Mouse (Mus musculus) kidney, embryonic 15.5 days (tissue): Measurements from ENCODE around the gene Slc39a11. TPM values are rescaled to one million over a fixed set of nuclear protein-coding genes. Genes with fewer than 3 reads are reported as not detected.
A peak's percentile ranks its signal among the peaks of the same experiment; 100 is the strongest.

Experiments used
- ATAC-seq: fragments of 200-750 bp; cut with Nextera tagmentation; replicated peaks from 2 replicates; pipeline ENCODE4 v1.8.0; 2017; ENCODE audit warnings: moderate TSS enrichment; ENCODE audit not compliant: low FRiP score
- H3K27ac ChIP-seq: fragments of 300-500 bp; sonication (generic); 2 replicates; pipeline ENCODE4 v1.5.1; 2015; ENCODE audit warnings: mild to moderate bottlenecking, inconsistent platforms
- H3K27me3 ChIP-seq: fragments of 300-500 bp; sonication (generic); 2 replicates; pipeline ENCODE4 v1.6.1; 2015; ENCODE audit warnings: inconsistent platforms
- H3K36me3 ChIP-seq: fragments of 300-500 bp; sonication (generic); 2 replicates; pipeline ENCODE4 v1.6.1; 2015; ENCODE audit warnings: inconsistent platforms
- H3K4me1 ChIP-seq: fragments of 300-500 bp; sonication (generic); 2 replicates; pipeline ENCODE4 v1.6.1; 2015; ENCODE audit warnings: inconsistent platforms
- H3K4me2 ChIP-seq: fragments of 300-500 bp; sonication (generic); 2 replicates; pipeline ENCODE4 v1.6.1; 2015; ENCODE audit warnings: moderate library complexity, mild to moderate bottlenecking, inconsistent platforms
- H3K4me3 ChIP-seq: fragments of 300-500 bp; sonication (generic); replicated peaks from 2 replicates; pipeline ENCODE4 v1.5.1; 2015; ENCODE audit warnings: mild to moderate bottlenecking, inconsistent platforms
- H3K9ac ChIP-seq: fragments of 300-500 bp; sonication (generic); 2 replicates; pipeline ENCODE4 v1.6.1; 2015; ENCODE audit warnings: mild to moderate bottlenecking, inconsistent platforms
- H3K9me3 ChIP-seq: fragments of 300-500 bp; sonication (generic); replicated peaks from 2 replicates; pipeline ENCODE4 v1.6.1; 2016; ENCODE audit warnings: inconsistent platforms
- WGBS: fragments of 180-500 bp; shearing (Covaris S2); methylation state at CpG from one replicate; pipeline ENCODE4 v1.1.7; 2015; ENCODE audit warnings: mixed read lengths; 5-methylcytosine and 5-hydroxymethylcytosine counted together
- polyA plus RNA-seq: library from polyadenylated mRNA; unstranded; fragments of >200 nt; fragmentation: Nextera tagmentation; extraction: Ambion mirVana; gene quantifications from 2 replicates; pipeline ENCODE4 v1.2.1, GENCODE M21; 2015

Gene Slc39a11
- polyA plus RNA-seq, 1 experiment from 2014 or later: 22.2 TPM

DNA sequence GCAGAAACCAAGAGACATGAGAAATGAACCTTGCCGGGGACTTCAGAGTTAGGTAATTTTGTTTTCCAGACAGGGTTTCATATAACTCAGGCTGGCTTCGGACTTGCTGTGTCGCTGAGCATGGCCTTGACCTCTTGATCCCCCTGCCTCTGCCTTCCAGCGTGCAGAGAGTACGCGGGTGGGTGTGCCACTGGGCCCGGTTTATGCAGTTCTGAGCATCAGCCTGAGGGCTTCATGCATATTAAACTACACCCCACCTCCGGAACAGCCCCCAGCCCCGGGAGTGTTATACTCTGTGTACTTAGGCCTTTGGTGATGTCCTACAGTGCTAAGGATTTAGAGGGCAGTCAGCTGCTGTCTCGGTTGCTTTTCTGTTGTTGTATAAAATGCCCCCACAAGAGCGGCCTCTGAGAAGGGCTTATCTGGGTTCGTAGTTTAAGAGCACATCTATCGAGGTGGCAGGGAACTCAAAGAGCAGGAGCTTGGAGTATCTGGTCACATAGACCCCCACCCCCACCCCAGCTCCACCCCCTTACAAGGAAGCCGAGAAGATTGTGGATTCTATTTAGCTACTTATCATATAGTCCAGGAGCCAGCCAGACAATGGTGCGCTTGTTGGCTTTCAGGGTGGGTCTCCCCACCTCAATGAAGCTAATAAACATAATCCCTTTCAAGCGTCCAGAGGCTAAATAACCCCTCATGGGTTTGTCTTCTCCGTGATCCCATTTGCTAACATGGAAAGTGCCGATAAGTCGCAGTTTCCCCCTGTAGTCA, 283.4 kb downstream of the Slc39a11 start:
- Histone ChIP-seq H3K9me3 (no peaks in the 10 kb centered on the region), H3K4me3 (no peak overlapping the region), H3K27ac (peak overlapping the region; percentile 28; the same call in 1 of the 2 replicates), H3K4me2 (no peak overlapping the region), H3K36me3 (no peaks in the 10 kb centered on the region), H3K9ac (no peak overlapping the region), H3K27me3 (0 out of 2 replicates have a peak, but pooled peaks cover 10% of the 10 kb centered on the region), H3K4me1 (peaks cover 29% of the 10 kb centered on the region)
- 48% methylated on average over 19 of the region's 19 CpGs for WGBS
- ATAC-seq: peak; percentile 63; the same call in 1 of the 2 replicates

DNA sequence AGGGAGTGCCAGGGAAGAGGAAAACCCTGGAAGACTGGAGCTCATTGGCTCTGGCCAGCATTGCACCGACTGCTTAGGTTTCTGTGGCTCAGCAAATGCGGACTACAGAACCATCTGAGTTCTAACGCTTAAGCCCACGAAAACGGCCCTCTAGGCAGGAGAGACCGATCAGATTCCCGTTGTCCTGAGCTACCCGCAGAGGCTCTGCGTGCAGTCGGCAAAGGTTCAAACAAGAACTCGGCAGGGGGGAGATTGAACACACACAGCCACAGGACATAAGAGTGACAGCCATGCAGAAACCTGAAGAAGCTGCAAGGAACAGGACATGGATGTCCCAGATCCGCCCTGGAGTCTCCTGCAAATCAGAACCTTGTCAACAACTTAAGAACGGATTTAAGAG, 286.1 kb downstream of the Slc39a11 start:
- 67% methylated on average over 13 of the region's 13 CpGs for WGBS
- H3K4me1 ChIP-seq: peaks cover 24% of the 10 kb centered on the region
- H3K27ac ChIP-seq: no peak overlapping the region
- H3K36me3 ChIP-seq: no peaks in the 10 kb centered on the region
- H3K9me3 ChIP-seq: no peaks in the 10 kb centered on the region
- 0 out of 2 replicates have a peak, but pooled peaks cover 6% of the 10 kb centered on the region for H3K27me3 ChIP-seq
- no peak overlapping the region for H3K4me3 ChIP-seq
- ATAC-seq: no peak
- H3K4me2 ChIP-seq: no peak overlapping the region
- H3K9ac ChIP-seq: no peak overlapping the region

DNA sequence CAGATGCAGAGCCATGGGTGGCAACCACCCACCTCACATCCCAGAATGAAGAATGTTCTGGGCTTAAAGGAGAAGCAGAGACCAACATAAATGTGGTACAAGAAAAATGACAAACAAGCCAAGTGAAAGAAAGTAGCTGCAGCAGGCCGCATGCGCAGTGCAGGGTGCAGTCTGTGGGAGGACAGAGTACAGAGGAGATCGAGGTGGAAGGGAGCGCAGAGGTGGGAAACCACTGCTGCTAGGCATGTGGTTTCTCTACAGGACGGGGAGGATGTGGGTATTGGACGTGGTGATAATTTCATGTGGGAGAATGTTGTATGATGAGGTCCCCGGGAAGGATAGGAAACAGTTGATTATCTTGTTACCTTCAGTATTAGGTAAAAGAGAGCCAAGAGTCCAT, 287.3 kb downstream of the Slc39a11 start:
- H3K27ac ChIP-seq: no peak overlapping the region
- 0 out of 2 replicates have a peak, but pooled peaks cover 6% of the 10 kb centered on the region for H3K27me3 ChIP-seq
- H3K4me3 ChIP-seq: no peak overlapping the region
- no peak overlapping the region for H3K4me2 ChIP-seq
- no peaks in the 10 kb centered on the region for H3K36me3 ChIP-seq
- no peaks in the 10 kb centered on the region for H3K9me3 ChIP-seq
- H3K4me1 ChIP-seq: peaks cover 17% of the 10 kb centered on the region
- no peak for ATAC-seq
- 86% methylated on average over 7 of the region's 7 CpGs for WGBS
- no peak overlapping the region for H3K9ac ChIP-seq

DNA sequence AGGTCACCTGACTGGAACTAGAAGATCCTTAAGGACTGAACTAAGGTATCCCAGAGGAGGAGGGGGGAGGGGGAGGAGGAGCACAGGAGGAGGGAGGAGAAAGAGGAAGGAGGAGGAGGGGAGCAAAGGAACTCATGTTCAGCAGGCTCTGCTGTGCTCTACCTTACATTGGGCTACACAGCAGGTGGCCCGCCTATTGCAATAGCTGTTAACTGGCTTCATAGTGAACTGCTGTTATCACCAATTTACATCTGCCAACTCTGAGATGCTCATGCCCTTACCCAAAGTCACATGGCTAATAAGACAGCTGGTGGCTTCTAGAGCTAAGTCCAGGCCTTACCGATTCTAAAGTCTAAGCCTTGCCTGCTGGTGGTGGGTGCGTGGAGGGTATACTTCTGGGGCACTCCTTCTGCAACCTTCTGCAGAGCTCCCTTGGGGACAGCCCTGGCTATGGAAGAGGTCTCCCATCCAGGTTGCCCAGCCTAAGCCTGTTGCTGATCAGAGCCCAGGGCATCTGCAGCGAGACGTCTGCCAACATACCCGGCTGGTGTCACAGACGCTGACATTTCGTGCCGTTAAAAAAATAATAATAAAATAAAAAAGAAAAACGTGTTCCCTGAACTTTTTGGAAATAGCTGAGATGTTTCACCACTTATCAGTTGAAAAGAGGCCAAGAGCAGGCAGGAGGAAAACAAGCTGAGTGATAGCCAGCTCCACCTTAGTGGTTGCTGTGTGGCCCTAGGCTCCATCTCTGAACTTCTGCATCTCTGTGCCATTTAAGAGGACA, 289.6 kb downstream of the Slc39a11 start:
- Histone ChIP-seq H3K9me3 (no peaks in the 10 kb centered on the region), H3K27ac (no peak overlapping the region), H3K9ac (no peak overlapping the region), H3K4me3 (no peak overlapping the region), H3K4me2 (no peak overlapping the region), H3K36me3 (no peaks in the 10 kb centered on the region), H3K4me1 (no peaks in the 10 kb centered on the region), H3K27me3 (no peaks in the 10 kb centered on the region)
- ATAC-seq: no peak
- WGBS: 88% methylated on average over 10 of the region's 10 CpGs

DNA sequence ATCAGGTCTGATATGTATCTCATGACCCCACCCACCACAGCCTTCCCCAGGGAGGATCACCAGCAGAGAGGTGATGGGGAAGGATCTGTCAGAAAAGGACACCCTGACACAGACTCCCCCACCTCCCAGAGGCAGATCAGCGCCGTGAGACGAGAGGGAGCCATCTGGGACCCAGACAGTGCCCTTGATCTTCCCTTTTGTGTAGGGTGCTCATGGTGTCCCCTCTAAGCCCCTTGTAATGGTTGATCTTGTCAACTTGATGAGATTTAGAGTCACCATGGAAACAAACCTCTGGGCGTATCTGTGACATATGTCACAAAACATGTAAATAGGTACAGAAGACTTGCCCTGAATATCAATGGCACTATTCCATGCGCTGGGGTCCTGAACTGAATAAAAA, 293.9 kb downstream of the Slc39a11 start:
- Histone ChIP-seq H3K36me3 (no peaks in the 10 kb centered on the region), H3K4me3 (no peak overlapping the region), H3K9ac (no peak overlapping the region), H3K27ac (no peak overlapping the region), H3K27me3 (no peaks in the 10 kb centered on the region), H3K4me1 (no peaks in the 10 kb centered on the region), H3K4me2 (no peak overlapping the region), H3K9me3 (no peaks in the 10 kb centered on the region)
- ATAC-seq: no peak
- WGBS: 85% methylated on average over 5 of the region's 5 CpGs

DNA sequence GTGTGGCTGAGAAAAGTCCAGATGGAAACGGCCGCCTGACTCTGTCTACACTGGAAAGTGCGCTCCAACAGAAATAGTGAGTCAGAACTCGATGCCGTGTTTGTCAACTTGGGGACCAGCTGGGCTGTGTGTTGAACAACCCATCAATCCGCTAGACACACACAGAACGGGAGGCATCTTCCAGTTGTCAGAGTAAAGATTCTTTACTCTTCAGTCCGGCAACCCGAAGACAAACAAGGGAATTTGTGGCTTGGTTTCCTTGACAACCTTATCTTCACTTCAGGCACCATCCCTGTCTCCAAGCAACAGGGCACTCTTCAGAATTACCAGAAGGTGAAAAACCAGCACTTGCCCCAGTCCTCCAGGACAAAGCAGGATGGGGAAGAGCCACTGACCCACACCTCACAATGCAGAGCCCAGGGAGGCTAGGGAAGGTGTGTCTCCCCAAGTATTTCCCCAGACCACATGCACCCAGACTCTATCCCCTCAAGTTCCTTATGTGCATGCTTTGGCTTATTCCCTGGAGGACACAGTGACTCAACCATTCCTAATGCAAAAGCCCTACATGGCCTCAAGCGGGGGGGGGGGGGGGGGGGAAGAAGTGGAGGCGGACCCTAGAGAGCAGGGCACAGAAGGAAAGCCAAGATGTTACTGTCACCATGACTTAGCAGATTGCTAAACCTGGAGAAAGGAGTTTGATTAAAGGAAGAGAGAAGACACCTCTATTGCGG, 297.6 kb downstream of the Slc39a11 start:
- Histone ChIP-seq H3K9me3 (peaks cover 12% of the 10 kb centered on the region), H3K27me3 (no peaks in the 10 kb centered on the region), H3K9ac (no peak overlapping the region), H3K4me1 (no peaks in the 10 kb centered on the region), H3K4me3 (no peak overlapping the region), H3K36me3 (no peaks in the 10 kb centered on the region), H3K27ac (no peak overlapping the region), H3K4me2 (no peak overlapping the region)
- ATAC-seq: no peak
- WGBS: 64% methylated on average over 12 of the region's 12 CpGs

DNA sequence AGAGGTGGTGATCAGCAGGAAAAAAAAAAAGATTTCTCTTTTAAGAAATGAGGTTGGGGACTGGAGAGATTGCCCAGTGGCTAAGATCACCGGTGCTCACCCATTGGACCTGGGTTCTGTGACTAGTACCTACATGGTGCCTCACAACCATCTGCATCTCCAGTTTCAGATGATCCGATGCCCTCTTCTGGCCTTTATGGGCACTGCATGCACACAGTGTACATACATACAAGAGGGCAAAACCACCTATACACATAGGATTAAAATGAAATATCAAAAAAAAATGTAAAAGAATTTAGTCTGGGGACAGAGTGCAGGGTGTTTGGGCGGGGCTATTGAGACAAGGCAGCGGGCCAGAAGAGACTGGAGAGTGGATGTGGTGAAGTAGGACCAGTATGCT, 299.3 kb downstream of the Slc39a11 start:
- H3K4me2 ChIP-seq: no peak overlapping the region
- no peak for ATAC-seq
- no peak overlapping the region for H3K27ac ChIP-seq
- WGBS: 91% methylated on average over 4 of the region's 4 CpGs
- no peak overlapping the region for H3K4me3 ChIP-seq
- no peak overlapping the region for H3K9ac ChIP-seq
- no peaks in the 10 kb centered on the region for H3K4me1 ChIP-seq
- H3K9me3 ChIP-seq: peaks cover 12% of the 10 kb centered on the region
- no peaks in the 10 kb centered on the region for H3K27me3 ChIP-seq
- no peaks in the 10 kb centered on the region for H3K36me3 ChIP-seq

DNA sequence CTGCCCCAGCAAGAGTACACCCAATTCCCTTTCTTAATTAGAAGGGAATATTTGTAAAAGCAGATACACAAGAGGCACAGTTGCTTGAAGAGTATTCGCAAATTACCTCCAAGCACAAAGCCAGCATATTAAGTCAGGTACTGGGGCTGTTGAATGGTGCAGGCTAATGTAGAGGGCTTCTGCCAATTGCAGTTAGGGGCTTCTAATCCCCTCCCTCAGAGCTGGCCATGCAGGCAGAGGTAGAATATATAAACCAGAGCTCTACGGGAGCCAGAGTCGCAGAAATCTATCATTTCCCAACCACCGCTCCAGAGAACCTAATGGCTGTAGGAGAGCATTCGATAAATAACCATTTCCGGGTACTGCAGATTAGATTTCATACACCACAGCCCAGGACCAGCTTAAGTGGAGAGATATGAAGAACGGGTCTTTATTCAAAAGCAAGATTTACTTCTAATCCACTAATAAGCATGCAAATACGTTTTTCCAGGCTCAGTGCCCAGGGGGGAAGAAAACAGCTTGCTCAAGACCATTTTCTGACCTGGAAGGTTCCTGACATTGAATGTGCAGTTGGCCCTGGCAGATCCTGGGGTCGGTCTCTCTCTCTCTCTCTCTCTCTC, 302.9 kb downstream of the Slc39a11 start:
- Histone ChIP-seq H3K27me3 (no peaks in the 10 kb centered on the region), H3K9ac (no peak overlapping the region), H3K4me1 (no peaks in the 10 kb centered on the region), H3K9me3 (peaks cover 12% of the 10 kb centered on the region), H3K27ac (no peak overlapping the region), H3K36me3 (no peaks in the 10 kb centered on the region), H3K4me2 (no peak overlapping the region), H3K4me3 (no peak overlapping the region)
- WGBS: 80% methylated on average over 9 of the region's 9 CpGs
- ATAC-seq: no peak

DNA sequence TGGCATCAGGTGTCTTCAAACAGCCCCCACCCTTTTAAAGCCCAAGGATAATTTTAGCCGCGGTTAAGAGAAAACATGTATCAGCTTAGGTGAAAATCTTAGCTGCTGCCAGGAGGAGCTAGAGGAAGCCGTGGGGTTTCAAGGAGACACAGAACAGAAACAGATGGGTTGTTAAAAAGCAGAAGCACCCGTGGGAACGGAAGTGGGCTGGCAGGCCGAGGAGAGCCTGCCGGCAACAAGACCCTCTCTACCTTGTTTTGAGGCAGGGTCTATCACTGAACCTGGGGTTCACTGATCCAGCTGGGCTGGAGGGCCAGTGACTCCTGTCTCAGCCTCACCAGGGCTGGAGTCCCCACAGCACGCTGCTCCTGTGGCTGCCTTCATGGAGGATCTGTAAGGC, 310.1 kb downstream of the Slc39a11 start:
- no peak for ATAC-seq
- Histone ChIP-seq H3K27me3 (no peaks in the 10 kb centered on the region), H3K9me3 (0 out of 2 replicates have a peak, but pooled peaks cover 2% of the 10 kb centered on the region), H3K27ac (no peak overlapping the region), H3K4me3 (no peak overlapping the region), H3K9ac (no peak overlapping the region), H3K4me2 (no peak overlapping the region), H3K36me3 (no peaks in the 10 kb centered on the region), H3K4me1 (peaks cover 2% of the 10 kb centered on the region; the same call in 1 of the 2 replicates)
- WGBS: 90% methylated on average over 8 of the region's 8 CpGs

DNA sequence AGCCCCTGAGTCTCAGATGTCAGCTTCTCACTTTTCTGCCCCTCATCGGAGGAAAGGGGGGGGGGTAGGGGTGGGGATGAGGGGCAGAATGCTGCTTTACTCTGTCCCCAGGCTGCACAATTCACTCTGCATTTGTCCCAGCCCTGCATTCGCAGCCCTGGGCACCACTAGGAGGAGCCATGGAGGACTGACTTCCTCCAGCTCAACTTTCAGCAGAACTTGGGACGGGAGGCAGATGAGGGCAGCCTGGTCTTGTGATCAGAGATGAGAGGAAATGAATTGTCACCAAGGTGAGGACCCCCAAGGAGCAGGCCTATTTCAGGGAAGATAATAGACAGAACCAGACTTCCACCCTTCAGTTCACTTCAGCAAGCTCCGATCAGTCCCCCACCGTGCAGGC, 311.3 kb downstream of the Slc39a11 start:
- peaks cover 14% of the 10 kb centered on the region for H3K4me1 ChIP-seq
- ATAC-seq: no peak
- no peak overlapping the region for H3K4me2 ChIP-seq
- no peak overlapping the region for H3K27ac ChIP-seq
- H3K4me3 ChIP-seq: no peak overlapping the region
- H3K9ac ChIP-seq: no peak overlapping the region
- H3K27me3 ChIP-seq: no peaks in the 10 kb centered on the region
- H3K9me3 ChIP-seq: 0 out of 2 replicates have a peak, but pooled peaks cover 2% of the 10 kb centered on the region
- 59% methylated on average over 5 of the region's 5 CpGs for WGBS
- H3K36me3 ChIP-seq: no peaks in the 10 kb centered on the region

DNA sequence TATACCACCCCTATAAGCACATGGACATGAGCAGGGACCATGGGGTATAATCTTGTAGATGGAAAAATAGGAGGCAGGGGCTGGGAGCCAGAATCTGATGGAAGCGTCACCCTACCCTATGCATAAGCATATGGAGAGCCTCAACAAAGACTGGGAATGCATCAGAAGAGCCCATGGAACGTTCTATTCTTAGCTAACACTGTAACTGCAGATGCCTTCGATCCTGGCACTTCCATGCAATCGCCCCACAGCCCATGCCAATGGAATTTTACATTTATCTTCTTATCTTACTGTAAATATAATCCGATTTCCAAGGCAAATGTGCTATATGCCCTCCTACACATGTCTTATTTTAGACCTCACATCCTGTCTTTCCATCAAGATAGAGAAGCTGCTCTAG, 314.2 kb downstream of the Slc39a11 start:
- no peaks in the 10 kb centered on the region for H3K27me3 ChIP-seq
- no peaks in the 10 kb centered on the region for H3K36me3 ChIP-seq
- 90% methylated on average over 5 of the region's 5 CpGs for WGBS
- no peak for ATAC-seq
- H3K4me3 ChIP-seq: no peak overlapping the region
- no peak overlapping the region for H3K4me2 ChIP-seq
- peaks cover 14% of the 10 kb centered on the region for H3K4me1 ChIP-seq
- H3K9ac ChIP-seq: no peak overlapping the region
- H3K27ac ChIP-seq: no peak overlapping the region
- 0 out of 2 replicates have a peak, but pooled peaks cover 2% of the 10 kb centered on the region for H3K9me3 ChIP-seq
